Mouse (Mus musculus) lung, postnatal 36 days (tissue): ENCODE data around the gene Gabra6.

Experiments
- DNase-seq: peaks from one replicate; pipeline ENCODE4 v3.0.0; 2022; ENCODE audit warnings: mixed read lengths

Gene Gabra6

GRCm38 (mm10) chr11:42320882-42321281 is at the start of gene Gabra6:
TSS of gene Gabra6 (minus strand) at chr11:42321072.
- DNase-seq, result no peak

DNA sequence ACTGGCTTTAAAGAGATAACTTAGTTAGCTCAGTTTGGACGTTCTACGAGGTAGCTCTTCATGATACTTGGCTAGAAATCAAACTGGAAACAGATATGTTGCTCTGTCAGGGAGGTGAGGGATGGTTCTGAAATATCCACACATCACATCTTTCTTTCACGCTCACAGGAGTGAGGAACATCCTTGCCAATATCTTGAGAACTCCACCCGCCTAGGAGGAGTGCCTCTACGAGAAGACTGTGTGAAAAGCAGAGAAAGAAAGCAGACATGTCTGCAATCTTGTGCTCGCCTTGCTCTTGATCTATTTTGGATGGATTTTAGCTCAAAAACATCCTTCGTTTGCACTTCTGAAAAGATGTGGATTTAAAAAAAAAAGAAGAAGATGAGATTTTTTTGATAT is 44.7 kb upstream of the Gabra6 start:
- no peak for DNase-seq

DNA sequence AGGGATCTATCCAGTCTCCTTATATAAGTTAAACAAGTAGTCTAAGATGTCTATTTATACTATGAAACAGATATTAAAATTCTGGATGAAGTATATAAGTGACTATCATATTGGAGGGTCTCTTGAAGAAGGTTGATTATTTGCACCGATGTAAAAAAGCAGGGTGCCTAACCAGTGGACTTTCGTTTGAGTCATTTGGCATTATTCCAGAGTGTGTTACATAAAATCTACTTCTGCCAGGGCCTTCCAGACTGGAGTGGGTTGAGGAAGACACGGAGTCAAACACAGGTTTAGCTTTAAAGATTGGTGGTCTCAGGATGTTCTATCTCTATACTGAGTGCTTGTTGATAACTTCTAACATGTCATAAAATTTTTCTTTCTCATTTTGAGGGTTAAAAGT is 11.2 kb upstream of the Gabra6 start:
- no peak for DNase-seq

- DNase-seq, result no peak
Observed at GRCm38 (mm10) chr11:42326262-42326661, 5.4 kb upstream of the Gabra6 start.

DNA sequence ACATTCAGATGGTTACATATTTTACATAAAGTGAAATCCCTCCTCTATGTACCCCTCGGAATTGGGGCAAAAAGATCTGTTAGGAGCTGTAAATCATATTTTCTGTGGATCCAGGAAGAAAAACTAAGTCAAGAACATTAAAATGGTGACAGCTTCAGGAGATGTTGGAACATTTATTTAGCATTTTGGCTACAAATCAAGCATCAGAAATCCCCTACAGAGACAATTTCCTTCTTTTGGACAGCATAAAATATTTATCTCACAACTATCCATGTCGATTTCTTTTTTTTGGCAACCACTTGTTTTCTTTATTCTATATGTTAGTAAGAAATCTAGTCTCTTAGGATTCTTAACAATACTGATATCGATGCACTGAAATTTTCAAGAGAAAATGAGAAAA is 688 bp upstream of the Gabra6 start:
- DNase-seq, result no peak

- DNase-seq, result no peak
Observed at GRCm38 (mm10) chr11:42319521-42319920, 1.4 kb downstream of the Gabra6 start.

DNA sequence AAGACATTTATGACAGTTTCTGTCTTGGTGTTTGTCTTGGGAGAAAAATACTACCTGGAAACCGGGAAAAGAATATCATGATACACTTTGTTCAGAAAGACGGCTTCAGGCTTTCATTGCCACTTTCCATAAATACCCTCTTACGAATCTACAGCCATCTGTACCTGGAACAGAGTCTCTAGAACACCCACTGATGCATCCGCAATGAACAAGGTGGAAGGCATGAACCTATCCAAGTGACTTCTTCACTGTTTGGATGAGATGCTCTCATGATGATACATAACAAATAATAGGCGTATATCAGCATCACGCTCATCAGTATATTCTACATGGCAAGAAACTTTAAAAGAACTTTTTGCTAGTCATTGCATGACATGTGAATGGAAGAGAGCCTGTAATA is 1.8 kb downstream of the Gabra6 start:
- no peak for DNase-seq

DNA sequence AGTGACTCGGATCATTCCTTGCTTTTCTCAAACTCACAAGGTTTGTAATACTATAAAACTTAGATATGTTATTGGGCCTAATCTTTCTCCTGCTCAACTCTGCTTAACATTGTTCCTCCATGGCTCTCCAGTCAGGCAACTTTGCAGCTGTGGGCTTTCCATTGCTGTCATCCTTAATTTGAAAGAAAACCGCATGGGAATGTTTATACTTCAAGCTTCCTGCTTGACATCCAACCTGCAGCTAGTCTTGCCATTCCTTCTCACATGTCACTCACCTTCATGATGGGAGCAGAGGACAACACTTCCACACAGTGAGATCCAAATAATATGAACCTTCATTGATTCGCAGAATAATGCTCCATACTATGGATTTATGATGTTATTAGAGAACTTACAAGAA is 2.9 kb downstream of the Gabra6 start:
- DNase-seq, result no peak

DNA sequence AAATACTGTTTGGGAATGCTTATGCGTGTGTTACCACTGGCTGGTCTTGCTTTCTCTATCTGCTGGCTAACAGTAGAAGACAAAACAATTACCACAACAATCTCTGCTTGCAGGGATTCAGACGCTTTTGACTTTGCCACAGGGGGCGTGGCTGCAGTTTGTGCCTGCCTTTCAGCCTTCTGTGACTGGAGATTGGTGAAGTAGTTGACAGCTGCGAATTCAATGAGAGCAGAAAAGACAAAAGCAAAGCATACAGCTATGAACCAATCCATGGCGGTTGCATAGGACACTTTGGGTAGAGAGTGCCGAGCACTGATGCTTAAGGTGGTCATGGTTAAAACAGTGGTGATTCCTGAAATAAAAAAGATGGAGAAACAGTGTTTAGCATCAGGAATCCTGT is 6.0 kb downstream of the Gabra6 start:
- DNase-seq, result no peak

DNA sequence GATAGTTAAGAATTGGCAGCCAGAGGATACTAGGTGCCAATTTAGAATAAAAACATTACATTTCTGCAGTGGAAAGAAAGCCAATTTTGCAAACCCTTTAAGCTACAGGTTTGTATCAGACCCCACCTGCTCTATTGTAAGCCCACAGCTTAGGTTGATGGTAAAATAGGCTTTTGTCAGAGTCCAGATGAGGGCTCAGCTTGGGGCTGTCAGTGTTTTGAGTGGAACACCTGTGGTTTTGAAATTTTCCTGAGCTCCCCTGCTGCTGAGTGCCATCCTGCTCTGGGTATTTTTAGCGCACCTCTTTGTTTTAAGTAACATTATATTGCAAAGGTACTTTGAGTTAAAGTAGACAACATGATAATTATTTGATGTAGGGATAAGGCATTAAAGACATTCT is 10.0 kb downstream of the Gabra6 start:
- DNase-seq, result no peak

DNA sequence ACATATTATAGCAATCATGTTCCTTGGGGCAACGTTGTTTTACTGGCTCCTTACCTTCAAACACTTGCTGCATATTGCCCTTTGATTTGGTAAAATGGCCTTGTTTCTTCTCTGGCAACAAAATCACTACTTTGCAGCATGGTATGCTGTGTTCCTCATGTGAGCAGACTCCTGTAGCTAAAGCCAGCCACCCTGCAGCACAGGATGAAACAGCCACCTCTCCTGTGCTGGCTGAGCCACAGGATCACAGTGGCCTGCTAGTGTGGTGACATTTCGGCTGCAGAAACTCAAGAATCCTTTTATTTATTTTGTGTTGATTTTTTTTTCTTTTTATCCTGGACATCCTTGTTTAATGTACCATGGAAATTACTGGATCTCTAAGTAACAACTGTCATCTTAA is 11.8 kb downstream of the Gabra6 start:
- no peak for DNase-seq

GRCm38 (mm10) chr11:42306095-42306494 is 14.8 kb downstream of the Gabra6 start:
- no peak for DNase-seq

DNA sequence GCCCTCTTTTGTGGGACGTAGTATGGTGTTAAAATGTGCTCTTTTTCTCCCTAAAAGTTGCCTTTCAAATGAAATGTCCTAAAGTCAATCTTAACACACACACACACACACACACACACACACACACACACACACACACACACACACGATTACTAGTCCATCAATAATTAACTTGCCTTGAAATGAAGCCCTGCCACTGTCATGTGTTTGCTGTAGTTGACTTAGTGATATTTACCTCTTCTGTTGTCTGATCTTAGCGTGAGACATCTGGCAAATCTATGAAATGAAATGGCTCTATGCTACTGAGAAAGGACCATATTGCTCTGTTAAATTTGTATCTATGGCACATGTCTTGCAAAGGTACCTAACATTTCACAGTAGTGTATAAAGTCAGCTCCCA is 61.9 kb downstream of the Gabra6 start:
- no peak for DNase-seq
